Mouse (Mus musculus): ENCODE results near the gene Atp2b2. TPM values are rescaled to one million over a fixed set of nuclear protein-coding genes. Genes with fewer than 3 reads are reported as not detected.

Gene Atp2b2
- polyA plus RNA-seq, 1 experiment from 2014 or later, result 27.6 TPM

GRCm38 (mm10) chr6:113743111-113743510 lies 299.3 kb downstream of the Atp2b2 start:
- no peak overlapping the region for H3K9ac ChIP-seq (ENCODE audit: low read depth, low read length)
- 57% methylated on average over 1 of the region's 1 CpGs for WGBS
- no peak overlapping the region for H3K4me2 ChIP-seq (ENCODE audit: low read length)
- H3K27ac ChIP-seq (ENCODE audit: low read length), result no peak overlapping the region
- 0 out of 2 replicates have a peak, but pooled peaks cover 3% of the 10 kb centered on the region for H3K27me3 ChIP-seq (ENCODE audit: control insufficient read depth, insufficient read depth, low read depth, low read length)
- H3K9me3 ChIP-seq (replicated peaks; ENCODE audit: control insufficient read depth, low read length, poor library complexity, severe bottlenecking), result no peaks in the 10 kb centered on the region
- H3K4me1 ChIP-seq (ENCODE audit: control insufficient read depth, insufficient read depth, low read length), result peaks cover 12% of the 10 kb centered on the region
- no peak overlapping the region for H3K4me3 ChIP-seq (ENCODE audit: low read depth, low read length)
- no peak for ATAC-seq
- peaks cover 5% of the 10 kb centered on the region; the same call in 1 of the 2 replicates for H3K36me3 ChIP-seq (ENCODE audit: control insufficient read depth, insufficient read depth, low read length)

DNA sequence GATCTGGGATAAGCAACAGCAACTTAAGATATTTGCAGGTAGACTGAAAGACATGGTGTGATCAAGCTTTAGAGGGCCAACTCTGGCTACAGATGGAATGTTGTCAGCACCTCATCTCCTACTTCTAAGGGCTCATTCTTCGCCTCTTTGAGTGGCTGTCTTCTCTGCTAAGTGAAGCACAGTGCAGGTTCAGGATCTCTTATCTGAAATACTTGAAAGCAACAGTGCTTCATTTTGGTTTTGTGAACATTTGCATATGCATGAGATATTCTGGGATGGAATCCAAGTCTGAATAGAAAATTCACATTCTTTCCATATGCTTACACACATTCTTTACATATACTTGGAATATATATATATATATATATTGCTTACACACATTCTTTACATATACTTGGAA lies 300.1 kb downstream of the Atp2b2 start:
- Histone ChIP-seq H3K27ac (ENCODE audit: low read length) (no peak overlapping the region), H3K36me3 (ENCODE audit: control insufficient read depth, insufficient read depth, low read length) (peaks cover 3% of the 10 kb centered on the region; the same call in 1 of the 2 replicates), H3K9ac (ENCODE audit: low read depth, low read length) (no peak overlapping the region), H3K9me3 (replicated peaks; ENCODE audit: control insufficient read depth, low read length, poor library complexity, severe bottlenecking) (no peaks in the 10 kb centered on the region), H3K27me3 (ENCODE audit: control insufficient read depth, insufficient read depth, low read depth, low read length) (no peaks in the 10 kb centered on the region), H3K4me2 (ENCODE audit: low read length) (no peak overlapping the region), H3K4me1 (ENCODE audit: control insufficient read depth, insufficient read depth, low read length) (peaks cover 12% of the 10 kb centered on the region), H3K4me3 (ENCODE audit: low read depth, low read length) (no peak overlapping the region)
- 84% methylated on average over 1 of the region's 1 CpGs for WGBS
- no peak for ATAC-seq

GRCm38 (mm10) chr6:113741425-113741824 lies 301.0 kb downstream of the Atp2b2 start:
- 72% methylated on average over 2 of the region's 2 CpGs for WGBS
- Histone ChIP-seq H3K4me3 (ENCODE audit: low read depth, low read length) (no peak overlapping the region), H3K9me3 (replicated peaks; ENCODE audit: control insufficient read depth, low read length, poor library complexity, severe bottlenecking) (no peaks in the 10 kb centered on the region), H3K9ac (ENCODE audit: low read depth, low read length) (no peak overlapping the region), H3K4me1 (ENCODE audit: control insufficient read depth, insufficient read depth, low read length) (peaks cover 12% of the 10 kb centered on the region), H3K36me3 (ENCODE audit: control insufficient read depth, insufficient read depth, low read length) (no peaks in the 10 kb centered on the region; the same call in 1 of the 2 replicates), H3K27me3 (ENCODE audit: control insufficient read depth, insufficient read depth, low read depth, low read length) (no peaks in the 10 kb centered on the region), H3K27ac (ENCODE audit: low read length) (no peak overlapping the region), H3K4me2 (ENCODE audit: low read length) (no peak overlapping the region)
- ATAC-seq, result no peak

GRCm38 (mm10) chr6:113740236-113741217 lies 301.9 kb downstream of the Atp2b2 start, which contains the start of gene Sec13:
Gene Sec13, minus strand, starts transcription at chr6:113740743.
- no peaks in the 10 kb centered on the region for H3K27me3 ChIP-seq (ENCODE audit: control insufficient read depth, insufficient read depth, low read depth, low read length)
- H3K27ac ChIP-seq (ENCODE audit: low read length), result peak within 1 kb of the TSS; percentile 75
- peak within 1 kb of the TSS; percentile 91 for H3K4me2 ChIP-seq (ENCODE audit: low read length)
- peaks cover 12% of the 10 kb centered on the region for H3K4me1 ChIP-seq (ENCODE audit: control insufficient read depth, insufficient read depth, low read length)
- no peaks in the 10 kb centered on the region for H3K9me3 ChIP-seq (replicated peaks; ENCODE audit: control insufficient read depth, low read length, poor library complexity, severe bottlenecking)
- peak within 1 kb of the TSS; percentile 84 for H3K9ac ChIP-seq (ENCODE audit: low read depth, low read length)
- peaks cover 7% of the 10 kb centered on the region for H3K36me3 ChIP-seq (ENCODE audit: control insufficient read depth, insufficient read depth, low read length)
- WGBS, result 3% methylated on average over 41 of the region's 41 CpGs
- peak within 1 kb of the TSS; percentile 89 for H3K4me3 ChIP-seq (ENCODE audit: low read depth, low read length)
- peak; percentile 90 for ATAC-seq

GRCm38 (mm10) chr6:113737318-113738046 lies 304.9 kb downstream of the Atp2b2 start:
- H3K36me3 ChIP-seq (ENCODE audit: control insufficient read depth, insufficient read depth, low read length), result peaks cover 19% of the 10 kb centered on the region
- WGBS, result 90% methylated on average over 9 of the region's 9 CpGs
- H3K4me1 ChIP-seq (ENCODE audit: control insufficient read depth, insufficient read depth, low read length), result peaks cover 12% of the 10 kb centered on the region
- no peak overlapping the region for H3K4me2 ChIP-seq (ENCODE audit: low read length)
- ATAC-seq, result no peak
- no peak overlapping the region for H3K27ac ChIP-seq (ENCODE audit: low read length)
- no peaks in the 10 kb centered on the region for H3K9me3 ChIP-seq (replicated peaks; ENCODE audit: control insufficient read depth, low read length, poor library complexity, severe bottlenecking)
- no peak overlapping the region for H3K4me3 ChIP-seq (ENCODE audit: low read depth, low read length)
- H3K9ac ChIP-seq (ENCODE audit: low read depth, low read length), result no peak overlapping the region
- no peaks in the 10 kb centered on the region for H3K27me3 ChIP-seq (ENCODE audit: control insufficient read depth, insufficient read depth, low read depth, low read length)

DNA sequence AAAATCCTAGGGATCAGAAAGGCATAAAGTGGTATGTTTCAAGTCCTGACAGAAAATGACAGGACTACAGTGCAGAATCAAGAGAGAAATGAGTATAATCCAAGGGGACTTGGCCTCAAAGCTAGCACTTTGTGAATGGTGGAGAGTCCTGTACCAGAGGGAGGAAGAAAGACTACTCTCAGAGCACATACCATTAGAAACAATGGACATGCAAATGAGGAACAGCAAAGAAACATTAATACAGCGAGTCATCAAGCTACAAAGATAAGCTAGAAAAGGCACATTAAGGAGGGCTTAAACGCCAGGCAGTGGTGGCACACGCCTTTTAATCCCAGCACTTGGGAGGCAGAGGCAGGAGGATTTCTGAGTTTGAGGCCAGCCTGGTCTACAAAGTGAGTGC lies 311.1 kb downstream of the Atp2b2 start:
- no peak overlapping the region for H3K9ac ChIP-seq (ENCODE audit: low read depth, low read length)
- no peak overlapping the region for H3K4me3 ChIP-seq (ENCODE audit: low read depth, low read length)
- WGBS, result 96% methylated on average over 3 of the region's 3 CpGs
- H3K4me2 ChIP-seq (ENCODE audit: low read length), result no peak overlapping the region
- H3K4me1 ChIP-seq (ENCODE audit: control insufficient read depth, insufficient read depth, low read length), result no peaks in the 10 kb centered on the region
- H3K9me3 ChIP-seq (replicated peaks; ENCODE audit: control insufficient read depth, low read length, poor library complexity, severe bottlenecking), result no peaks in the 10 kb centered on the region
- no peaks in the 10 kb centered on the region for H3K27me3 ChIP-seq (ENCODE audit: control insufficient read depth, insufficient read depth, low read depth, low read length)
- H3K27ac ChIP-seq (ENCODE audit: low read length), result no peak overlapping the region
- no peak for ATAC-seq
- H3K36me3 ChIP-seq (ENCODE audit: control insufficient read depth, insufficient read depth, low read length), result peaks cover 53% of the 10 kb centered on the region

GRCm38 (mm10) chr6:113728181-113728580 lies 314.2 kb downstream of the Atp2b2 start:
- no peak for ATAC-seq
- 95% methylated on average over 7 of the region's 7 CpGs for WGBS

DNA sequence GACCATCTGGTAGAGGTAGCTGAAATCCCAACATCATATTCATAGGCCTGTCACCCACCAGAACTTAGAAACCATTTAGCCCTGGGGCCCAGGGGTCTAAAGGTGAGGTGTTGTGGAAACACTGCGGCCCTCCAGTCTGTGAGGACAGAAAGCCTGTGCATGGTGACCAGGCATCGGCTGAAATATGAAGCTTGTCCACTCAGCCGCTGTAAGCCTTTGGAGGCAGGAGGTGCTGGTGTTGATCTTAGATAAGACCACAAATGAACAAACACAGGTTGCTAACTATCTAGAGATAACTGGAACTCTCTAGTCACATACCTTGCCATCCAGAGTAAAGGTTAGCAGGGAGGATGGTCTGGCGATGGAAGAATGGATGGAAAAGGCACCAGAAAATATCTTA lies 321.4 kb downstream of the Atp2b2 start:
- ATAC-seq, result no peak
- no peaks in the 10 kb centered on the region for H3K4me1 ChIP-seq (ENCODE audit: control insufficient read depth, insufficient read depth, low read length)
- H3K36me3 ChIP-seq (ENCODE audit: control insufficient read depth, insufficient read depth, low read length), result peaks cover 14% of the 10 kb centered on the region
- 95% methylated on average over 4 of the region's 4 CpGs for WGBS
- no peak overlapping the region for H3K4me3 ChIP-seq (ENCODE audit: low read depth, low read length)
- H3K9ac ChIP-seq (ENCODE audit: low read depth, low read length), result no peak overlapping the region
- H3K9me3 ChIP-seq (replicated peaks; ENCODE audit: control insufficient read depth, low read length, poor library complexity, severe bottlenecking), result no peaks in the 10 kb centered on the region
- H3K27me3 ChIP-seq (ENCODE audit: control insufficient read depth, insufficient read depth, low read depth, low read length), result no peaks in the 10 kb centered on the region
- no peak overlapping the region for H3K4me2 ChIP-seq (ENCODE audit: low read length)
- no peak overlapping the region for H3K27ac ChIP-seq (ENCODE audit: low read length)

More at GRCm38 (mm10) chr6:113728181-113728580, 314.2 kb downstream of the Atp2b2 start:
- H3K4me2 ChIP-seq (ENCODE audit: low read length), result no peak overlapping the region
- H3K27me3 ChIP-seq (ENCODE audit: control insufficient read depth, insufficient read depth, low read depth, low read length), result no peaks in the 10 kb centered on the region
- H3K9ac ChIP-seq (ENCODE audit: low read depth, low read length), result no peak overlapping the region
- H3K4me1 ChIP-seq (ENCODE audit: control insufficient read depth, insufficient read depth, low read length), result no peaks in the 10 kb centered on the region
- H3K9me3 ChIP-seq (replicated peaks; ENCODE audit: control insufficient read depth, low read length, poor library complexity, severe bottlenecking), result no peaks in the 10 kb centered on the region
- peaks cover 42% of the 10 kb centered on the region for H3K36me3 ChIP-seq (ENCODE audit: control insufficient read depth, insufficient read depth, low read length)
- no peak overlapping the region for H3K27ac ChIP-seq (ENCODE audit: low read length)
- no peak overlapping the region for H3K4me3 ChIP-seq (ENCODE audit: low read depth, low read length)

Data from midbrain, embryonic 16.5 days (tissue).